Mouse (Mus musculus): ENCODE results near the gene Prpsap1.

Gene Prpsap1

GRCm38 (mm10) chr11:116493795-116494252 is at the start of gene Prpsap1:
Gene Prpsap1, minus strand, starts transcription at chr11:116494202.
- DNase-seq (ENCODE audit: low spot score in 2 of 2) = peak; percentile 69 to 73

DNA sequence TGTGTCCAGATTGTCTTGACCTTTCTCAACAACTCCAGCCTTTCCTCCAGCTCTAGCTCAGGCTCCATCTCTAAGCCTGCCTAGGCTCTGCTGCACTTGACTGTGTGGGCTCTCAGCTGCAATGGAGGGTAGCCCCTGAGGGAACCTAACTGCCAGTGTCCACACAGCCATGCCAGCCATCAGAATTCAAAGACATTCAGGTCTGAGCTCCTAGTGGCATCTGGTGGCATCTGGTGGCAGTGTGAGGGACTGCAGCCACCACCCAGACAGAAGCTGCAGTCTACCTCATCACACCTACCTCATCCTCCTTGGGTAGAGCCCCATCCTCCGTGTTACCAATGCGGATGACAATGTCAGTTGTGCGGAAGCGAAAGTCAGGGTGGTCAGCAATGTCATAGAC is 49.1 kb upstream of the Prpsap1 start:
- no peak for DNase-seq (ENCODE audit: low spot score in 2 of 2)

DNA sequence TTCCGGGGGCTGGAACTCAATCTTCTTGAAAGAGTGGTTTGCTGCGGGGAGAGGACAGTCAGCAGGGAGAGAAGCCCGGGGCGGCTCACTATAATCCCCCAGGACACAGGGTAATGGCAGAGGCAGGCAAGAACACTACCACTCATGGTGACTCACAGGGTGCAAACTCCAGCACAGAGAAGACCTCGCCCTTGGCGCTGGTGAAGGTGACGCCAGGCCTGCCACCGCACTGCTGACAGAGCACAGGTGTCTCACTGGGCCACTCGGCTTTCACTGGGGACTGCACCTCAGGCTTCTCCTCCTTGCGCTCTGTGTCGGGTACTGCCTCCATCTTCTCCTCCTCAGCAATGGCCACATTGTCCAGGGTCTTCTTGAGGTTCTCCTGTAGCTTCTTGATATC is 47.2 kb upstream of the Prpsap1 start:
- no peak for DNase-seq (ENCODE audit: low spot score in 2 of 2)

DNA sequence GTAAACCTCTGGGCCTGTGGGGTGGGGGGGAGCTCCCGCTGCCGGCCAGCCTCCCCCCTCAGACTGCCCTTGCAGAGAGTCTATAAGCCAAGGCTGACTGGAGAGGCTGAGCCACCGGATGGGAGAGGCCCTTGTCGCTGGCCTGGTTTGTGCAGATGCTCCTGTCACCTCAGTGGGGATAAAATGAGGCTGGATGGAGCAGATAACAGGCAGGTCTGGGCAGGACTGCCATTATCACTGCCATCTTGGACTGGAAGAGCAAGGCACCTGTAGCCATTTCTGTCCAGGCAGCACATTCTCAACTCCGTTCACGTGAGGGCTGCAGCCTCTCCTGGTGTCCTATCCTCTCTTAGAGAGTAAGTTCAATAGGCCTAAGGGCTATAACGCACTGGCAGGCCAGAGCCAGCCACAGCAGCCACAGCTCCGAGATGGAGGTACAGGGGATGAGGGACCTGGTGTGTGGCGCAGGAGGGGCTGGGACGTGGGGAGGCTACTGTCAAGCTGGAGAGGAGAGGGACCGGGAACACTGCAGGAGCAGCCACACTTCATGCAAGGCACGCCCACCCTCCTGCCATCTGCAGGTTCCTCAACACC is 44.2 kb upstream of the Prpsap1 start:
- DNase-seq (ENCODE audit: low spot score in 2 of 2) = no peak

GRCm38 (mm10) chr11:116537388-116537787 is 43.4 kb upstream of the Prpsap1 start:
- DNase-seq (ENCODE audit: low spot score in 2 of 2) = no peak

DNA sequence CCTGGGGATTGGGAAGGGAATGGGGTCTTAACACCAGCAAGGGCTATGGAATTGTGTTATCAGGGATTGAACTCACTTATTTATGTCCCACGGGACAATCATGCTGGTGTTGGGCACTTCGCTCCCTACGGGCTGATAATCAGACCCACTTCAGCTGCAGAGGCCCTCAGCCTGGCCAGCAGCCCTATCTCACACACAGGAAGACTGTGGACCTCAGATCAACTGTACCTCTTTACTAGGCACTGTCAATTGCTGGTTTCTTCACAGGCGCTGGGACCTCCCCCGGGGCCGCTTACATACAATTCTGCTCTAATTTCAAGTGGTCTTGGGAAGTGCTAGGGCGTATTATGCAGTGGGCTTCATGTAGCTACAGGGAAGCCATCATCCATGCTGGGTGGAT is 42.7 kb upstream of the Prpsap1 start:
- DNase-seq (ENCODE audit: low spot score in 2 of 2) = no peak

DNA sequence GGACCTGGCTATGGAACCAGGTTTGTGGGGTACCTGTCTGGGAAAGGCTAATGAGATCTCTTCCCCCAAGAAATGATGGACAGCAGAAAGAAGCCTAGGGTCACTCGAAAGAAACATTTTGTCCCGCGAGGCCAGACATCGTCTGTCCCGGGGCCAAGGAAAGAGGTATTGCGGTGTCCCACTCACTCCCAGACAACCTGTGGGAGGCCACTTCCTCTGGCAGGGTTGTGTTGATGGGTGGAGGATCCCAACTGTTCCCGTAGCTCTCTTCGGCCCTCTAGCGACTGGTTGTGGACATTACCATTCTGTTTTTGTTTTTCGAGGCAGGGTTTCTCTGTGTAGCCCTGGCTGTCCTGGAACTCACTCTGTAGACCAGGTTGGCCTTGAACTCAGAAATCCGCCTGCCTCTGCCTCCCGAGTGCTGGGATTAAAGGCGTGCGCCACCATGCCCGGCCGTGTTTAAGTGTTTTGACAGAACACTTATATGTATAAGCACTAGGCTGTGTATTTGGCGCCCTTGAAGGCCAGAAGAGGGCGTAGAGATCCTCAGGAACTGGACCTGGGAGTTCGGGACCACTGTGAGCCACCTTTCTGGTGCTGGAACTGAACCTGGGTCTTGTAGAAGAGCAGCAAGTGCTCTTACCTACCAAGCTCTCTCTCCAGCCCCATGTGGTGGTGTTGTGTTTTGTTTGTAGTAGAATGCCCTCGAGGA is 40.3 kb upstream of the Prpsap1 start:
- peak; percentile 71 to 77 for DNase-seq (ENCODE audit: low spot score in 2 of 2)

DNA sequence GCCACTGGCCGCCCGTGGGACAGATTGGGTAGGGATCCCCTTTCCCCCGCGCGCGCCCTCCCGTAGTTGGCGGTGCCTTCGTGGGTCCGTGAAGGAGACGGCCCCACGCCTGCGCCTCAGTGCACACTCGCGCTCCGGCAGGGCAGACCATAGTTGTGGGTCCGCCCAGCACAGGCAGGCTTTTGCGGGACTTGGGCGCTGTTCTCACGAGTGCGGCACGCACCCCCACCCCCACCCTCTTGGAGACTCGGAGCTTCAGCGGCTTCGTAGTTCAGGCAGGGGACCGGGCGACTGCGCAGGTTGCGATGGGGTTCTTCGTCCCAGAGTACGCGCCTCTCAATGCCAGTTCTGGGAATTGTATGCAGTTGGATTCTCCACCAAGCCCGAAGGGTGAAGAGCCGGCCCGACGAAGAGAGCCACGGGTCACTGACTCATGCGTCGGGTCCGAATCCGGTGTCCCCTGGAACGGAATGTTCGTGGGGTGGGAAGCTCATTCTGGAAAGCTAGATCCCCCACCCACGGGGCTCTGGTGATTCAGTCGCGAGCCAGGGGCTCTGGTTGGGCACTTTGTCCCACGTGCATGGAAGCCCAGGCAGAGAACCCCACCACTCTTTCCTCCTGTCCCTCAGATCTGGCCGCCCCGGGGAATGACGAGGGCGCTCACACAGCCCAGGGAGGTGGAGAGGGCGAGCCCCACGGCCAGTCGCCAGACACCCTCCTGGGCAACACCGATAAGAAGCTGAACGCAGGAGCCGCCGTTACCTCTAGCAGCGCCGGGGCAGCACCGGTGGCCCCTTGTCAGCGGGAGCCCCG is 39.5 kb upstream of the Prpsap1 start:
- peak; percentile 25 to 39 for DNase-seq (ENCODE audit: low spot score in 2 of 2)

DNA sequence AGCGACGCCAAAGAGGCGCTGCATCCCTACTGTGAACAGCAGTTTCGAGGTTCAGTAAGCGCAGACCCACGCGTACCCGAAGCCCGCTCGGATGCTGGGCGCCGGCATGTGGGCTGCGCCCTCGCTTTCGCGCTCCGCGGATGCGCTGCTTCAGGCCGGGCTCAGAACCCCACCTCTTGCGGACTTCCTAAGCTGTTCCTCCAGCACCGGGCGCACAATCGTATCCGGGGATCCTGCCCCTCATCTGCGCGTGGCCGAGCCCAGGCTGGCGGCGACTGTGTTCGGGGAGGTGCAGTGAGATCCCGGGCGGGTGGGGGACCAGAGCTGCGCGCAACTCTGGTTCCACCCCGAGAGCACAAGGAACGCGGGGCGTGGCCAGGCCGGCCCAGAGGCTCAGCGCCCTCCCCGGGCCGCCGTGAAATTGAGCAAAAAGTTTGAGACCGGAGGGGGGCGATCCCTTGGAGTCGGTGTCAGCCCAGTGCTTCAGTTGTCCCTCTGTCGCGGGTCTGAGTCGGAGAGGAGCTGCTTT is 38.9 kb upstream of the Prpsap1 start:
- peak; percentile 73 to 74 for DNase-seq (ENCODE audit: low spot score in 2 of 2)

GRCm38 (mm10) chr11:116532262-116532809 is 38.3 kb upstream of the Prpsap1 start:
- peak in 1 of 2 experiments; percentile 22 for DNase-seq (ENCODE audit: low spot score in 2 of 2)

DNA sequence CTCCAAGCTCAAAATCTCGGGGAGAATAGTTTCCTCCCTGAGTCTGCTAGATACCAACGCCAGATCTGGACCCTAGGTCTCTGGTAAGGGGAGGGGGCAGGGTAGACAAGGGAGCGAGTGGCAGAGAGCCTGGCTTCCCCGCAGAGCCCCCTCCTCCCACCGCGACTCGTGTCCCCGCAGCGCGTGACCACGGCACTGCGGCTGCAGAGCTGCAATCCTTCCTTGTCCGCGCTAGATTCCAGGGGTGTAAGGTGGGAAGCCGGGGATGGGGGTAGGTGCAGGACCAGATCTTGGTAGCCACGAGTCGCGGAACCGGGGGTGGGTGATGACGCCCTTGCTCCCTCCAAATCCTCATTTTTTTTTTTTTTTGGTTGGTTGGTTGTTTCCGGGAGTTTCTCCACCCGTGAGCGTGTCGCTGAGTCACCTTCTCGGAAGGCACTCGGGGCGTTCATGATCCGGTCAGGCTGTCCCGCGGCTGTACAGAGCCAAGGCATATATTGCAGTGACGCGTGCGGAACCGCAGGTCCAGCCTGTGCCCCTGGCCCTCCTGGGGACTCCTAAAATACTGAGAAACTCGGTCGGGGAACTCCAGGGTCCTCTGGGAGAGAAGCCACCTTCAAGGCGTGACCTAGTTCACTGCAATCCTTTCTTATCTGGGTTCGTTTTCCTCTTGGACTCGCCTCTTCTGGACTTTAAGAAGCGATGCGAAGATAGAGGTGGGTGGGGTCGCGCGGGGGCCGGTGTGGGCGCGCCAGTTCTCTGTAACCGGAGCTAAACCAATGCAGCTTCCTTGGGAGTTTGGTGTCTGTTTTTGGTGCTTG is 37.6 kb upstream of the Prpsap1 start:
- peak in 1 of 2 experiments; percentile 28 for DNase-seq (ENCODE audit: low spot score in 2 of 2)

- DNase-seq (ENCODE audit: low spot score in 2 of 2) = no peak
Measured at GRCm38 (mm10) chr11:116530187-116531147, 36.5 kb upstream of the Prpsap1 start, which contains the start of gene Sphk1. Gene Sphk1, plus strand, starts transcription at chr11:116530925.

- no peak for DNase-seq (ENCODE audit: low spot score in 2 of 2)
Measured at GRCm38 (mm10) chr11:116528636-116529320, 34.8 kb upstream of the Prpsap1 start.

GRCm38 (mm10) chr11:116523699-116524189 is 29.7 kb upstream of the Prpsap1 start:
- peak; percentile 63 to 81 for DNase-seq (ENCODE audit: low spot score in 2 of 2)

- peak; percentile 61 to 62 for DNase-seq (ENCODE audit: low spot score in 2 of 2)
Measured at GRCm38 (mm10) chr11:116522886-116523698, 29.1 kb upstream of the Prpsap1 start.

DNA sequence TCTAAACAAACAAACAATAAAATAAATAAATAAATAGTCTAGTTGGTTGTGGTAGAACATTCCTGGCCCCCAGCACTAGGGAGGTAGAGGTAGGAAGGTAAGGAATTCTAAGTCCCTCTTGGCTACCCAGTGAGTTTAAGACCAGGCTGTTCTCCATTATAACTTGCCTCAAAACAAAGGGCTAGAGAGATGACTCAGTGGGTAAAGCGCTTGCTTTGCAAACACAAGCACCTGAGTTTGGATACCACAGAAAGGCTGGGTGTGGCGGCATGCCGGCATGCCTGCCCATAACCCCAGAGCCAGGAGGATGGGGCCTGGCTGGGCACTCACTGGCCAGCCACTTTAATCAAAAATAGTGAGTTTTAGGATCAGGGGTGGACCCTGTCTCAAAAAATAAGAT is 28.0 kb upstream of the Prpsap1 start:
- no peak for DNase-seq (ENCODE audit: low spot score in 2 of 2)

DNA sequence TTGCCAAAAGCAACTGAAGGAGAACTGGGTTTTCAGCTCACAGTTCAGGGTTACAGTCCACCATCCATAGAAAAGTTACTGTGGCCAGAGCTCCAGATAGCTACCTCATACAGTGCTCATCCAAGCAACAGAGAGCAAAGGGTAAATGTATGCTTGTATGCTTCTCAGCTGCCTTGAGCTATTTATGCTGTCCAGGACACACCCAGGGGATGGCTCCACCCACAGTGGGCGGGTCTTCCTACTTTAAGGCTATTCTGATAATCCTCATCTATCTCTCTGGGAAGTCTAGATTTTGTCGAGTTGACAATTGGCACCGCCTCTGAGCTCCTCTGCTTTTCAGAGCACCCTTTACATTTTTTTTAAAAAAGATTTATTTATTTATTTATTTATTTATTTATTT is 27.1 kb upstream of the Prpsap1 start:
- DNase-seq (ENCODE audit: low spot score in 2 of 2) = no peak

- peak; percentile 64 to 77 for DNase-seq (ENCODE audit: low spot score in 2 of 2)
Measured at GRCm38 (mm10) chr11:116518482-116518881, 24.5 kb upstream of the Prpsap1 start.

Measured in heart, adult 9 months (tissue).